Mouse (Mus musculus) bone marrow macrophage, adult 2 months (primary cell): ENCODE data around the gene Bpnt1.
"Not testable (repeated sequence)": the region's sequence is repeated elsewhere in the genome, so short reads cannot be mapped to it uniquely, and the experiment has no call there.

ENCODE experiments used
- CTCF ChIP-seq: IDR thresholded peaks from 2 replicates; pipeline ENCODE4 v1.5.1; 2012; ENCODE audit warnings: low read depth, mild to moderate bottlenecking, low read length, moderate library complexity
- POLR2A ChIP-seq: IDR thresholded peaks from 2 replicates; pipeline ENCODE4 v1.6.1; 2012; ENCODE audit warnings: mild to moderate bottlenecking, low read depth, low read length, borderline replicate concordance

DNA sequence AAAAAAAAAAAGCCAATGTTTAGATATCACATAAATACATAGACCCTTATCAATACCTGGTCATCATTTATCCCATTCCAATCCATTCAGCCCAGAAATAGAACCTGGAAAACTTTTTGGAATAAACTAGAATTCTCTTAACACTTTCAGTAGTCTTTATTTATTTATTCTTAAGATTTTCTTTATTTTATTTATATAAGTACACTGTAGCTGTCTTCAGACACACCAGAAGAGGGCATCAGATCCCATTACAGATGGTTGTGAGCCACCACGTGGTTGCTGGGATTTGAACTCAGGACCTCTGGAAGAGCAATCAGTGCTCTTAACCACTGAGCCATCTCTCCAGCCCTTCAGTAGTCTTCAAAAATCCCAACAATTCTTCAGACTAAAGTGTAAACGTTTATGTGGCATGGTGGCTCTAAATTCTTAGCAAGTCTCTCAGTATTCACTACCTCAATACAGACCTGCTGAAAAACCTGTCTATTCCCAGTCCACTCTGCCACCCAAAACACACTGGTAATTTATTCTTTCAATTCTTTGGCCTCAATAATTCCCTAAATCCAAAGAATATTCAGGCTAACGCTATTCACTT lies 4.1 kb upstream of the Bpnt1 start:
- TF ChIP-seq CTCF, POLR2A: not testable (repeated sequence)
